Mouse (Mus musculus) neural tube, embryonic 13.5 days (tissue): ENCODE measurements around the gene Mllt11. TPM values are rescaled to one million over a fixed set of nuclear protein-coding genes. Genes with fewer than 3 reads are reported as not detected.
"Not testable (repeated sequence)": the region's sequence is repeated elsewhere in the genome, so short reads cannot be mapped to it uniquely, and the experiment has no call there.

Experiments used
- ATAC-seq: fragments of 200-750 bp; cut with Nextera tagmentation; 2 replicates; pipeline ENCODE4 v1.8.0; 2017; ENCODE audit warnings: low read depth, mild to moderate bottlenecking, moderate TSS enrichment, moderate library complexity
- H3K27ac ChIP-seq: fragments of 300-500 bp; sonication (generic); replicated peaks from 2 replicates; pipeline ENCODE4 v1.5.1; 2015; ENCODE audit warnings: moderate library complexity, mild to moderate bottlenecking, inconsistent platforms
- H3K27me3 ChIP-seq: fragments of 300-500 bp; sonication (generic); 2 replicates; pipeline ENCODE4 v1.6.1; 2015; ENCODE audit warnings: mild to moderate bottlenecking, inconsistent platforms
- H3K36me3 ChIP-seq: fragments of 300-500 bp; sonication (generic); 2 replicates; pipeline ENCODE4 v1.6.1; 2015; ENCODE audit warnings: mild to moderate bottlenecking, inconsistent platforms
- H3K4me1 ChIP-seq: fragments of 300-500 bp; sonication (generic); replicated peaks from 2 replicates; pipeline ENCODE4 v1.6.1; 2015; ENCODE audit warnings: inconsistent platforms
- H3K4me2 ChIP-seq: fragments of 300-500 bp; sonication (generic); 2 replicates; pipeline ENCODE4 v1.6.1; 2015; ENCODE audit warnings: inconsistent platforms, mild to moderate bottlenecking, moderate library complexity
- H3K4me3 ChIP-seq: fragments of 300-500 bp; sonication (generic); 2 replicates; pipeline ENCODE4 v1.5.1; 2015; ENCODE audit warnings: mild to moderate bottlenecking, inconsistent platforms
- H3K9ac ChIP-seq: fragments of 300-500 bp; sonication (generic); 2 replicates; pipeline ENCODE4 v1.6.1; 2015; ENCODE audit warnings: moderate library complexity, mild to moderate bottlenecking, inconsistent platforms
- H3K9me3 ChIP-seq: fragments of 300-500 bp; sonication (generic); 2 replicates; pipeline ENCODE4 v1.6.1; 2016; ENCODE audit warnings: inconsistent platforms
- WGBS: fragments of 180-500 bp; shearing (Covaris S2); methylation state at CpG from one replicate; pipeline ENCODE4 v1.1.7; 2015; 5-methylcytosine and 5-hydroxymethylcytosine counted together
- polyA plus RNA-seq: library from polyadenylated mRNA; unstranded; fragments of >200 nt; fragmentation: Nextera tagmentation; extraction: Ambion mirVana; gene quantifications from 2 replicates; pipeline ENCODE4 v1.2.1, GENCODE M21; 2015

Mllt11 gene
- polyA plus RNA-seq, 1 experiment from 2014 or later: 299 TPM

- Histone ChIP-seq H3K4me2 (peak overlapping the region; percentile 76), H3K27ac (peak overlapping the region; percentile 97), H3K9me3 (no peaks in the 10 kb centered on the region), H3K4me1 (peaks cover 83% of the 10 kb centered on the region), H3K9ac (peak overlapping the region; percentile 95), H3K27me3 (no peaks in the 10 kb centered on the region), H3K4me3 (peak overlapping the region; percentile 90), H3K36me3 (peaks cover 45% of the 10 kb centered on the region)
- 11% methylated on average over 1 of the region's 1 CpGs for WGBS
- no peak for ATAC-seq
Observed at GRCm38 (mm10) chr3:95227214-95227613, 4.8 kb downstream of the Mllt11 start.

GRCm38 (mm10) chr3:95224295-95224694 lies 7.7 kb downstream of the Mllt11 start:
- no peaks in the 10 kb centered on the region for H3K27me3 ChIP-seq
- no peak for ATAC-seq
- 0 out of 2 replicates have a peak overlapping the region, but pooled peaks have one; percentile 38 for H3K9ac ChIP-seq
- no peaks in the 10 kb centered on the region for H3K9me3 ChIP-seq
- H3K4me1 ChIP-seq: peaks cover 55% of the 10 kb centered on the region
- H3K4me3 ChIP-seq: peak overlapping the region; percentile 10
- H3K4me2 ChIP-seq: peak overlapping the region; percentile 76
- H3K27ac ChIP-seq: 0 out of 2 replicates have a peak overlapping the region, but pooled peaks have one; percentile 23
- WGBS: 28% methylated on average over 6 of the region's 6 CpGs
- H3K36me3 ChIP-seq: peaks cover 62% of the 10 kb centered on the region

GRCm38 (mm10) chr3:95223041-95223440 lies 8.9 kb downstream of the Mllt11 start:
- ATAC-seq: no peak

GRCm38 (mm10) chr3:95218466-95219137 lies 13.4 kb downstream of the Mllt11 start:
- Histone ChIP-seq H3K27ac (peak overlapping the region; percentile 97; the same call in 1 of the 2 replicates), H3K4me2 (peak overlapping the region; percentile 61), H3K9ac (peak overlapping the region; percentile 88; the same call in 1 of the 2 replicates), H3K36me3 (peaks cover 69% of the 10 kb centered on the region), H3K4me1 (peaks cover 36% of the 10 kb centered on the region), H3K9me3 (no peaks in the 10 kb centered on the region), H3K4me3 (peak overlapping the region; percentile 74), H3K27me3 (no peaks in the 10 kb centered on the region)
- ATAC-seq: no peak
- WGBS: 83% methylated on average over 6 of the region's 6 CpGs

More at GRCm38 (mm10) chr3:95223041-95223440, 8.9 kb downstream of the Mllt11 start:
- Histone ChIP-seq H3K4me1 (peaks cover 60% of the 10 kb centered on the region), H3K4me2 (no peak overlapping the region), H3K27ac (no peak overlapping the region), H3K36me3 (peaks cover 74% of the 10 kb centered on the region), H3K27me3 (no peaks in the 10 kb centered on the region), H3K4me3 (no peak overlapping the region), H3K9ac (no peak overlapping the region), H3K9me3 (no peaks in the 10 kb centered on the region)
- 93% methylated on average over 2 of the region's 2 CpGs for WGBS

GRCm38 (mm10) chr3:95217255-95218134 lies 14.5 kb downstream of the Mllt11 start, which contains the start of gene Gabpb2:
Gene Gabpb2, minus strand, starts transcription at chr3:95217916.
- peak; percentile 91 for ATAC-seq
- no peaks in the 10 kb centered on the region for H3K27me3 ChIP-seq
- H3K9me3 ChIP-seq: no peaks in the 10 kb centered on the region
- peak within 1 kb of the TSS; percentile 88 for H3K9ac ChIP-seq
- peak within 1 kb of the TSS; percentile 74 for H3K4me3 ChIP-seq
- H3K4me2 ChIP-seq: peak within 1 kb of the TSS; percentile 61
- H3K27ac ChIP-seq: peak within 1 kb of the TSS; percentile 97
- H3K36me3 ChIP-seq: peaks cover 58% of the 10 kb centered on the region
- under 1% methylated on average over 55 of the region's 56 CpGs for WGBS
- H3K4me1 ChIP-seq: peaks cover 25% of the 10 kb centered on the region

GRCm38 (mm10) chr3:95216655-95217254 lies 15.2 kb downstream of the Mllt11 start:
- peak overlapping the region; percentile 88; the same call in 1 of the 2 replicates for H3K9ac ChIP-seq
- no peak for ATAC-seq
- WGBS: 18% methylated on average over 4 of the region's 4 CpGs
- peak overlapping the region; percentile 74 for H3K4me3 ChIP-seq
- peak overlapping the region; percentile 61 for H3K4me2 ChIP-seq
- peak overlapping the region; percentile 97 for H3K27ac ChIP-seq
- H3K36me3 ChIP-seq: peaks cover 59% of the 10 kb centered on the region
- H3K9me3 ChIP-seq: no peaks in the 10 kb centered on the region
- no peaks in the 10 kb centered on the region for H3K27me3 ChIP-seq
- H3K4me1 ChIP-seq: peaks cover 20% of the 10 kb centered on the region

GRCm38 (mm10) chr3:95213609-95213975 lies 18.4 kb downstream of the Mllt11 start:
- Histone ChIP-seq H3K36me3 (peaks cover 33% of the 10 kb centered on the region), H3K27ac (no peak overlapping the region), H3K4me3 (no peak overlapping the region), H3K9me3 (no peaks in the 10 kb centered on the region), H3K4me2 (no peak overlapping the region), H3K9ac (no peak overlapping the region), H3K27me3 (no peaks in the 10 kb centered on the region), H3K4me1 (peaks cover 20% of the 10 kb centered on the region)
- no peak for ATAC-seq
- WGBS: 93% methylated on average over 1 of the region's 1 CpGs

GRCm38 (mm10) chr3:95212889-95213608 lies 18.9 kb downstream of the Mllt11 start:
- H3K9ac ChIP-seq, H3K4me2 ChIP-seq, H3K27ac ChIP-seq, H3K4me3 ChIP-seq, ATAC-seq, H3K27me3 ChIP-seq, H3K9me3 ChIP-seq: not testable (repeated sequence)
- WGBS: 93% methylated on average over 9 of the region's 10 CpGs
- Histone ChIP-seq H3K4me1 (peaks cover 14% of the 10 kb centered on the region), H3K36me3 (peaks cover 34% of the 10 kb centered on the region)

- Histone ChIP-seq H3K27me3 (no peaks in the 10 kb centered on the region), H3K9me3 (no peaks in the 10 kb centered on the region), H3K4me2 (no peak overlapping the region), H3K27ac (no peak overlapping the region), H3K36me3 (peaks cover 48% of the 10 kb centered on the region), H3K9ac (no peak overlapping the region), H3K4me1 (no peaks in the 10 kb centered on the region), H3K4me3 (no peak overlapping the region)
- 49% methylated on average over 2 of the region's 2 CpGs for WGBS
- no peak for ATAC-seq
Observed at GRCm38 (mm10) chr3:95210585-95210984, 21.4 kb downstream of the Mllt11 start.

- Histone ChIP-seq H3K27ac (no peak overlapping the region), H3K4me2 (no peak overlapping the region), H3K36me3 (peaks cover 56% of the 10 kb centered on the region), H3K27me3 (no peaks in the 10 kb centered on the region), H3K9ac (no peak overlapping the region), H3K4me1 (no peaks in the 10 kb centered on the region), H3K9me3 (no peaks in the 10 kb centered on the region), H3K4me3 (no peak overlapping the region)
- no peak for ATAC-seq
- 86% methylated on average over 4 of the region's 4 CpGs for WGBS
Observed at GRCm38 (mm10) chr3:95208286-95208685, 23.7 kb downstream of the Mllt11 start.

- Histone ChIP-seq H3K9ac (no peak overlapping the region), H3K4me1 (no peaks in the 10 kb centered on the region), H3K4me2 (no peak overlapping the region), H3K4me3 (no peak overlapping the region), H3K9me3 (no peaks in the 10 kb centered on the region), H3K36me3 (peaks cover 85% of the 10 kb centered on the region), H3K27ac (no peak overlapping the region), H3K27me3 (no peaks in the 10 kb centered on the region)
- WGBS: 94% methylated on average over 6 of the region's 6 CpGs
- ATAC-seq: no peak
Observed at GRCm38 (mm10) chr3:95203880-95204279, 28.1 kb downstream of the Mllt11 start.
